Mouse (Mus musculus) natural killer cell, adult 2 months (primary cell): ENCODE results near the gene Dedd2.
"Not testable (repeated sequence)": the region's sequence is repeated elsewhere in the genome, so short reads cannot be mapped to it uniquely, and the experiment has no call there.

ENCODE experiments used
- DNase-seq, 2 experiments: peaks; one replicate each; pipeline ENCODE4 v3.0.0; 2022; ENCODE audit warnings: low spot score in 2 of 2

Gene Dedd2

DNA sequence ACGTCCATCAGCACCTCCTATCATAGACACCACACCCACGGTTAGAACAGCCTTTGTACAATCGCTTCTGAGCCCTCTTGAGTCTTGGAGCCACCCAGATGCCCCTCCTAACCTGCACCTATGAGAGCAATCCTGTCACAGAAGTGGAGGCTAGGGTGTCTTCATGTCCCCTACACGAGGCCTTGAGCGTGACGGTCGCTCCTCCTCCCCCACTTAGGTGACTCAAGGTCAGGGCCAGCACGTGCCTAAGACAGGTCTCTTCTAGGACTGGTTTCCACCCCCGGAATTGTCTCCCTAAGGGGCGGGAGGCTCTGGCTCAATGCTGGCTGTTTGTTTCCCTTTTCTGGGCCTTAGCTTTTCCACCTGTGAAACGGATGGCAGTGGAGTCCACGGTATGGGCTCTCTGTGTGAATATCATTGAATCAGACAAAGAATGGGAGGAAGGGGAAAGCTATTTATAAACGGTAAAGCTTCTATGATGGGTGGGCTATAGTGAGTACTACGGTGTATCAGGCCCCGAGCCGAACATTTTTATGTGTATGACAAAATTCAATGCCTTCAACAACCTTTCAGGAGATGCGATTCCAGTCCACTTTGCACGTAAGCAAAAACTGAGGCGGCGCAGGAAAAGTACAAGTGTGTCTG is at the start of gene Dedd2:
Gene Dedd2 (minus strand): TSS at position 159 of the 645 bp plus-strand sequence.
- peak; percentile 14 to 27 for DNase-seq

DNA sequence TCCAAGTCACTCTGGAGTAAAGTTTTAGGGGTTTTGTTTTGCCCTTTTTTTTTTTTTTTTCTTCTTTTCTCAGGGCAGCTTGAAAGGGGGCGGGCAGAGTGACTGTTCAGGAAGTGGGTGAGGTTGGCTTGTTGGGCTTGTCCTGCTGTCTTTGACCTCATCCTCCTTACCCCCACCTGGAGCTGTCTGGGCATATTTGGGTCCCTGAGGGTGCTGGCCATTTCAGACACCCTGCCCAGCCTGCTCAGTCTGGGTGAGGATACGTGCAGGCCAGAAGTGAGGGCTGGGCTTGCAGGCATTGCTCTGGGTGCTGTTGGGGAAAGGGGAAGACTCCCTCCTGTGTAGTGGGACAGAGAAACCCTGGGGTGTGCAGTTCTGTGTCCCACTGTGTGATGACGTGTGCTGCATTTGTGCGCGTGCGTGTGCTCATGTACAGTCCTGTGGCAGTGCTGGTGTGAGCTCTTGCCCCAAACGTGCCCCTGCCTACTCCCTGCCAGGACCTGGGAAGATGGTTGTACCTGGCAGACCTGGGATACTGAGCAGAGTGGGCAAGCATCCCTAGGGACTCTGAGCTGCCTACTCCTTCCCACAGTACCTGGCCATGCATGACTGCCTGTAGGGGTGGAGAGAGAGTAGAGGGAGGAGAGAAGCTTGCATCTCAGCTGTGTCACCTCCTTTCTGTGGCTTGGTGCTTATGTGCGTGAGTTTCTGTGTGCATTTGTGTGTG is 49.3 kb upstream of the Dedd2 start:
- DNase-seq: peak; percentile 54 to 70

- no peak for DNase-seq
These were observed 48.6 kb upstream of the Dedd2 start for GRCm38 (mm10) chr7:25269029-25269428.

GRCm38 (mm10) chr7:25268588-25268987 is 48.2 kb upstream of the Dedd2 start:
- no peak for DNase-seq

GRCm38 (mm10) chr7:25267751-25268463 is 47.5 kb upstream of the Dedd2 start:
- DNase-seq: peak; percentile 99

DNA sequence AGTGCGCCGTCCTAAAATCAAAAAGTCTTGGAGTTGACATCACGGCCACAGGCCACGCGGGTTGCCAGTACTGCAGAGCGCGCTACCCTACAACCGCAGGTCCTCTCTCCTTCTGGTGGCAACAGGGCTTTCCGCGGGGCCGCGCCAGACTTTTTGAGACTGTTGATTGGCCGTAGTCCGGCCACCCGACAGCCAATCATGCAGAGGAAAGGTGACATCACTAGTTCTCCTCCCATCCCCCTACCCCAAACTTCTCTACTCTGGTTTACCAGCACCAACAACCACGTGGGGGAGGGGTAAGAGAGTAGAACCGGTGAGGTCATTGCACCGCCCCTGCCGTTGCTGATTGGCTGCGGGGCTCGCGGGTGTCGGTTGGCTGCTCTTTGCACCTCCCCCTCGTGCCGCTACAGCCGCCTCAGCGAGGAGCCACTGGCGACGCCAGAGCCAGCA is 46.9 kb upstream of the Dedd2 start, which contains the start of gene Cic:
Gene Cic (plus strand): TSS at position 404 of the 450 bp plus-strand sequence.
- DNase-seq: peak; percentile 100

- DNase-seq: no peak
These were observed 46.0 kb upstream of the Dedd2 start for GRCm38 (mm10) chr7:25266180-25266962.

DNA sequence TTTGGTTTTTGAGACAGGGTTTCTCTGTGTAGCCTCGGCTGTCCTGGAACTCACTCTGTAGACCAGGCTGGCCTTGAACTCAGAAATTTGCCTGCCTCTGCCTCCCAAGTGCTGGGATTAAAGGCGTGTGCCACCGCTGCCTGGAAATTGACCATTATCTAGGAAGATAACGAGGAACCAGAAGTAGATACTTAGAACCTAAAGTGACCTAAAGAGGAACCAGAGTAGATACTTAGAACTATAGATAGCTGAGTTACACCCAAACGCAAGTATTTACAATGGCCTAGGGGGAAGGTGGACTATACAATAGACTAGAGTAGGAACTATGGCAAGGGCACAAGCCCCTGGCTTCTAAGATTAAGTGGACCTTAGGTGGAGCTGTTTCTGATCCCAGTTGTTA is 45.3 kb upstream of the Dedd2 start:
- not testable (repeated sequence) for DNase-seq

- no peak for DNase-seq
These were observed 43.8 kb upstream of the Dedd2 start for GRCm38 (mm10) chr7:25263968-25264870.

- DNase-seq: no peak
These were observed 41.5 kb upstream of the Dedd2 start for GRCm38 (mm10) chr7:25261896-25262295.

DNA sequence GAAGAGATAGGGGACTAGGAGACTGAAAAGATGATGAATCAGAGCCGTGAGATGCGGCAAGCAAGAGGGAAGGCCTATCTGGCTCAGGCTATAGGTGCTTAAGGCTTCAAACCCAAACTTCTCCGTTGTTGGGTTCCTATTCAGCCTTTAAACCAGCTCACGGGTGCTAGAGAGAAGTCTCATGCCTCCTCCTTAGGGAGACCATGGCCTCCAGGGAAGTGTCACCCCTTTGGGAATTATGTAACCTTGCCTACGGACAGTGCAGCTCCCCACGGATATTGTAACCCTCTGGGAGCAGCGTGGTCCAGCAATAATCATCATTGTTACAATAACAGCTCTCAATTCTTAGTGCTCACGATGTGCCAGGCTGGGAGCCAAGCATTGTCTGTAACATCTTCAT is 31.4 kb upstream of the Dedd2 start:
- DNase-seq: no peak

- no peak for DNase-seq
These were observed 30.8 kb upstream of the Dedd2 start for GRCm38 (mm10) chr7:25251071-25251791.

GRCm38 (mm10) chr7:25250141-25250972 is 29.9 kb upstream of the Dedd2 start, which contains the start of gene Erf:
Gene Erf (minus strand): TSS chr7:25250761.
- peak; percentile 91 to 93 for DNase-seq

- DNase-seq: peak in 1 of 2 experiments; percentile 58
These were observed 29.1 kb upstream of the Dedd2 start for GRCm38 (mm10) chr7:25249314-25250140.

- DNase-seq: no peak
These were observed 28.5 kb upstream of the Dedd2 start for GRCm38 (mm10) chr7:25248846-25249313.

DNA sequence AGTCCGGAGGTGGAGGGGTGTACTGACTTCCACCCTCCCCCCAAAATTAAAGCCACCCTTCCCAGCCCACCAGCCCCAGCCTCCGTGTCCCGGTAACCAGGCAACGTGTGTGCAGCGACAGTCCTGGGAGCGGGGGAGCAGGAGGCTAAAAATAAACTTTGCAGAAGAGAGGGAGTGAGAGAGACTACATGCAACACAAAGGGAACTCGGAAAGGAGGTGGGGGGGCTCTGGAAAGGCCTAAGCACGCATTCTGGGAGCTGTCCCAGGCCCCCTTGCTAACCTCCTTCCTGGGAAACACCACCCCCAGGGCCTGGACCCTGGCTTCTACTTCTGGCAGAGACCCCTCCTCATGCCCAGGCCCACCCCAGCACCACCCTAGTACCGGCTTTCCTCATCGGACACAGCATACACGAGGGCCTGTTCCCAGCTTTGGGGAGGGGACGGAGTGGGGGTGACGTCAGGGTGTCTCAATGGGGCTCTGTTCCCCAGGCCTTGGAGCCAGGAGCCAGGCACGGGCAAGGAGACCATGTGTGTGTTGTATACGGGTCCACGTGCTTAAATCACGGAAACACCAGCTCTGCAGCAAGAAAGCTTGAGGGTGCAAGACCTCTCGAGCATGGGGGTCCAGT is 27.7 kb upstream of the Dedd2 start:
- no peak for DNase-seq

GRCm38 (mm10) chr7:25247498-25247897 is 27.1 kb upstream of the Dedd2 start:
- no peak for DNase-seq
